Mouse (Mus musculus): ENCODE results near the gene Mrps17. TPM values are rescaled to one million over a fixed set of nuclear protein-coding genes. Genes with fewer than 3 reads are reported as not detected.

The Mrps17 gene
- polyA plus RNA-seq, 1 experiment: 95.1 TPM

DNA sequence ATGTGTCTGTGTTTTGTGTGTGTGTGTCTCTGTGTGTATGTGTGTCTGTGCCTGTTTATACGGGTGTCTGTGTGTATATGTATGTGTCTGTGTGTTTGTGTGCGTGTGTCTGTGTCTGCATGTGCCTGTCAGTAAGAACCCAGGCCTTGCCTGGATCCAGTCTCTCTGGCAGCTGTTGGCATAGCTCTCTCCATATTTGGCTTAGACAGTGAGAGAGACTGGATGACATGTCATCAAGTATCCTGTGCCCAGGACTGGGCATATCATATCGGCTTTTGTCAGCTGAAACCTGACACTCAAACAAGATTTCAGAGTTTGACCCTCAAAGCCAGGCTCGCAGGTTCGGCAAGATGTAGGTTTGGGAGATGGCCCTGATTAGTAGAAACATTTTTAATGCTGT lies 15.7 kb downstream of the Mrps17 start:
- no peak overlapping the region for H3K4me3 ChIP-seq (ENCODE audit: insufficient read depth, low read length)
- 0 out of 2 replicates have a peak overlapping the region, but pooled peaks have one; percentile 14 for H3K27ac ChIP-seq (ENCODE audit: insufficient read depth, low read length)
- TF ChIP-seq CTCF (IDR thresholded peaks at IDR 0.05; ENCODE audit: borderline replicate concordance, insufficient read depth, low read length) (no peak), POLR2A (IDR thresholded peaks at IDR 0.05; ENCODE audit: low read depth, low read length) (no peak)
- H3K4me1 ChIP-seq (ENCODE audit: control insufficient read depth, insufficient read depth, low read length): peaks cover 28% of the 10 kb centered on the region

DNA sequence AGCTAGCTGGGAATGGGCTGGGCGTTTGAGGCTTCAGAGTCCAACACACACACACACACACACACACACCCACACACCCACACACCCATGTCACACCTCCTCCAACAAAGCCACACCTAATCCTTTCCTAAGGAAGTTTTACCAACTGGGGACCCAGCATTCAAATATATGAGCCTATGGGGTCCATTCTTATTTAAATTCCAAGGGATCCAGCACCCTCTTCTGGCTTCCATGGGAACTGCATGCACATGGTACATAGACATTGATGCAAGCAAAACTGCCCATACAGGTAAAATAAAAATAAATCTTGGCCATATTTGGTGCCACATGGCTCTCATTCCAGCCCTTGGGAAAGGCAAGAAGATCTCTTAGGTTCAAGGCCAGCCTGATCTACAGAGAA lies 25.7 kb downstream of the Mrps17 start:
- H3K4me1 ChIP-seq (ENCODE audit: control insufficient read depth, insufficient read depth, low read length): no peaks in the 10 kb centered on the region
- H3K27ac ChIP-seq (ENCODE audit: insufficient read depth, low read length): no peak overlapping the region
- no peak overlapping the region for H3K4me3 ChIP-seq (ENCODE audit: insufficient read depth, low read length)
- no peak for TF ChIP-seq CTCF (IDR thresholded peaks at IDR 0.05; ENCODE audit: borderline replicate concordance, insufficient read depth, low read length)
- no peak for TF ChIP-seq POLR2A (IDR thresholded peaks at IDR 0.05; ENCODE audit: low read depth, low read length)

DNA sequence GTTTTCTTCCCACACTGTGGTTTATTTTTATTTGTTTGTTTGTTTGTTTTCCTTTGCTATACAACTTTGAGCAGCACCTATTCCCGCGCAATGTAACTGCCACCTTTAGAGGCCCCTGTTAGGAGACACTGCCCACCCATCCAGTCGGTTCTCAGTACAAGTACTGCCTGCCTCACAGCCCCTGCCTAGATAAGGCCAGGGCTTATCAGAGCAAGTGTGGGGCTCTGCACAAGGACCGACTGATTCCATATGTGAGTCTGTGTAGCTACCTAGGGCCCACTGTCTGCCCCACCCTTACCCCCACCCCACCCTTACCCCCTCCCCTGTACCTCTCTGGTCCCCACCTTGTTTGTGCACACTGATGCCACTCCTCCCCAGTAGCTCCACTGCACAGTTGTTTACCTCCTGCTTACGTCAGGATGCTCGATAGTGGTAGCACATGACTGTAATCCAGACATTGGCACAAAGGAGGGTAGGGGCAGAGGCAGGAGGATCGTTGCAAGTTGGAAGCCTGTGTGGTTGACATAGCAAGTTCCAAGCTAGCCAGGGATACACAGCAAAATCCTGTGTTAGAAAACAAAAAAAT lies 27.7 kb downstream of the Mrps17 start:
- TF ChIP-seq POLR2A (IDR thresholded peaks at IDR 0.05; ENCODE audit: low read depth, low read length) (no peak), CTCF (IDR thresholded peaks at IDR 0.05; ENCODE audit: borderline replicate concordance, insufficient read depth, low read length) (no peak)
- Histone ChIP-seq H3K4me1 (ENCODE audit: control insufficient read depth, insufficient read depth, low read length) (no peaks in the 10 kb centered on the region), H3K27ac (ENCODE audit: insufficient read depth, low read length) (no peak overlapping the region), H3K4me3 (ENCODE audit: insufficient read depth, low read length) (no peak overlapping the region)

DNA sequence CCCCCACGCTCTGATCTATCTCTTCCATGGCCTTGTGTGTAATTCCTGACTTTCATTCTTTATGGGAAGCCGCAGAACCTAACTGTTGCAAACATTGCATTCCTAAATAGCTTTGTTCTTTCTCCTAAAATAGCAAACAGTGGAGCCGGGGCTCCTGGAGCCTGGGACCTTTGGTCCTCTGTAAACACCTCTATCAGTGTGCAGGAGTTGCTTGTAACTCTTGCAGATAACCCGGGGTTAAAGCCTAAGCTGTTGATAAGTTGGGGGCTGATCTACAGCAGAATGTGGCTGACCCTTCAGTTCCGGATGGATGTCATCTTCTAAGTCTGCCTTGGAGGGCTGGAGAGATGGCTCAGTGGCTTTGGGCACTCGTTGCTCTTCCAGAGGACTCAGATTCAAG lies 28.8 kb downstream of the Mrps17 start:
- H3K27ac ChIP-seq (ENCODE audit: insufficient read depth, low read length): no peak overlapping the region
- H3K4me1 ChIP-seq (ENCODE audit: control insufficient read depth, insufficient read depth, low read length): no peaks in the 10 kb centered on the region
- H3K4me3 ChIP-seq (ENCODE audit: insufficient read depth, low read length): no peak overlapping the region
- no peak for TF ChIP-seq POLR2A (IDR thresholded peaks at IDR 0.05; ENCODE audit: low read depth, low read length)
- no peak for TF ChIP-seq CTCF (IDR thresholded peaks at IDR 0.05; ENCODE audit: borderline replicate concordance, insufficient read depth, low read length)

DNA sequence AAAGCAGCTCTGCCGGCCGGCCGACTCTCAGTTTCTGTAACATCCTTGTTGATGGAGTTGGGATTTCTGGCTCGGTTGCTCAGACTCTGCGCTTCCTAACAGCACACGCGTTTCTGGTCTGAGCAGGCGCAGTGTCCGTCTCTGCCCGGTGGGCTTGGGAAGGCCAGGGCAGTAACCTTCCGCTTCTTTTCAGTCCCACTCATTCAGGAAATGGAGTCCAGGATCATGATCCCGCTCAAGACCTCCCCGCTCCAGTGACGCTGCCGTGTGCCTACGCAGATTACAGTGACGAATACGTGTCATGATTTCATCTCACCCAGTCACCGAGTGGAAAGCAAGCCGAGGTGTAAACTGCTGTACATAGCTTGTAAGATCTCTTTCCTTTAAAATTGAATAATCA lies 41.6 kb downstream of the Mrps17 start:
- TF ChIP-seq POLR2A (IDR thresholded peaks at IDR 0.05; ENCODE audit: low read depth, low read length) (no peak), CTCF (IDR thresholded peaks at IDR 0.05; ENCODE audit: borderline replicate concordance, insufficient read depth, low read length) (no peak)
- Histone ChIP-seq H3K4me3 (ENCODE audit: insufficient read depth, low read length) (no peak overlapping the region), H3K27ac (ENCODE audit: insufficient read depth, low read length) (no peak overlapping the region), H3K4me1 (ENCODE audit: control insufficient read depth, insufficient read depth, low read length) (no peaks in the 10 kb centered on the region)

DNA sequence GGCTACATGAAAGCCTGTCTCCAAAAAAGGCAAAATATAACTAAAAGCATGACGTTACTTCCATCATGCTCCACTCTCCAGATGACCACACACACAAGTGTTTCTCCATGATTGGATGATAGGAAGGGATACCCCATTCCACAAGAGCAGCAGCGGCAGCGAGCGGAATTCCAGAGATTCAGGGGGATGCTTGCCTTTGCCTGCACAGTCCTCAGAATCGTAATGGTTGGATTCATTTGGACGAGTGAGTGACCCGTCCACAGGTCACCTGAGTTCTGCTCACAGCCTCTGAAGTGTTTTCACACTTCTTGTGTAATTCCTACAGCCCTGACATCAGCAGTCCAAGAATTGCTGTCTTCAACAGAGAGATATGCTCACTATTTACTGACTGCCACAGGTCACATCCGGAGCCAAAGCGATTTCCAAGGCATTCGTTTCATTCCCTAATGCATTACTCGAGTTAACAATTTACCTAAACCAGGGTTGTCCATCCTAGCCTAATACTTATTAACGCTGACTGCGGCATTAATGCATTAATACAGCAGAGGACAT lies 44.7 kb downstream of the Mrps17 start:
- TF ChIP-seq CTCF (IDR thresholded peaks at IDR 0.05; ENCODE audit: borderline replicate concordance, insufficient read depth, low read length) (no peak), POLR2A (IDR thresholded peaks at IDR 0.05; ENCODE audit: low read depth, low read length) (no peak)

DNA sequence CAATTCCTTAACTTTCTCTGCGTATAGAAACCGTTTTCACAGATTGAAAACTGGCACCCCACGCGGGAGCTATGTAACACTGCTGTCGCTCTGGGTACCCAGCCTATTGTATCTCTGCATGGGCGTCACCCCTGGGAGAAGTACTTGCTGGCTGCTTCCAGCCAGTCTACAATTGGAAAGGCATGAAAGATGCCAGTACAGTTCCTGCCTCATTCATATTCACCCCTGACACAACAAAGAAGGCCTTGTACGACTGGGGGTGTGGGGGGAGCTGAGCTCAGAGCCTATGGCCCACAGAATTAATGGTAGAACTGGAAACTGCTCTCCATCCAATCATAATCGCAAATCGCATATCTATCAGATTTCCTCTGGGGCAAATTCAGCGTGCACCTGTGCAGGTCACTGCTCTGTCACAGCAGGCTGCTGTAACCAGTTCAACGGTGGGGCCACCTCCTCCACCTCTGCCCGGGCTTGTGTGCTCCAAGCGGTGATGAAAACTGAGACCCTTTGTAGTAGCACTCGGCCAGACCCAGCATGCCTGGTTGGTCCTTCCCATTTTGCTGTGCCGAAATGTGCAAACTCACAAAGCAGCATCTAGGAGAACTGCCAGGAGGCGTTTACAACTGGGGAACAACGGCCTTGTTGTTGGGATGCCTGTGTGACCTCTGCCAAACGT lies 46.7 kb downstream of the Mrps17 start:
- H3K27ac ChIP-seq (ENCODE audit: insufficient read depth, low read length): no peak overlapping the region
- no peaks in the 10 kb centered on the region for H3K4me1 ChIP-seq (ENCODE audit: control insufficient read depth, insufficient read depth, low read length)
- H3K4me3 ChIP-seq (ENCODE audit: insufficient read depth, low read length): no peak overlapping the region
- TF ChIP-seq CTCF (IDR thresholded peaks at IDR 0.05; ENCODE audit: borderline replicate concordance, insufficient read depth, low read length) (no peak), POLR2A (IDR thresholded peaks at IDR 0.05; ENCODE audit: low read depth, low read length) (no peak)

More for the DNA sequence above, 44.7 kb downstream of the Mrps17 start:
- no peak overlapping the region for H3K4me3 ChIP-seq (ENCODE audit: insufficient read depth, low read length)
- H3K4me1 ChIP-seq (ENCODE audit: control insufficient read depth, insufficient read depth, low read length): no peaks in the 10 kb centered on the region
- no peak overlapping the region for H3K27ac ChIP-seq (ENCODE audit: insufficient read depth, low read length)

DNA sequence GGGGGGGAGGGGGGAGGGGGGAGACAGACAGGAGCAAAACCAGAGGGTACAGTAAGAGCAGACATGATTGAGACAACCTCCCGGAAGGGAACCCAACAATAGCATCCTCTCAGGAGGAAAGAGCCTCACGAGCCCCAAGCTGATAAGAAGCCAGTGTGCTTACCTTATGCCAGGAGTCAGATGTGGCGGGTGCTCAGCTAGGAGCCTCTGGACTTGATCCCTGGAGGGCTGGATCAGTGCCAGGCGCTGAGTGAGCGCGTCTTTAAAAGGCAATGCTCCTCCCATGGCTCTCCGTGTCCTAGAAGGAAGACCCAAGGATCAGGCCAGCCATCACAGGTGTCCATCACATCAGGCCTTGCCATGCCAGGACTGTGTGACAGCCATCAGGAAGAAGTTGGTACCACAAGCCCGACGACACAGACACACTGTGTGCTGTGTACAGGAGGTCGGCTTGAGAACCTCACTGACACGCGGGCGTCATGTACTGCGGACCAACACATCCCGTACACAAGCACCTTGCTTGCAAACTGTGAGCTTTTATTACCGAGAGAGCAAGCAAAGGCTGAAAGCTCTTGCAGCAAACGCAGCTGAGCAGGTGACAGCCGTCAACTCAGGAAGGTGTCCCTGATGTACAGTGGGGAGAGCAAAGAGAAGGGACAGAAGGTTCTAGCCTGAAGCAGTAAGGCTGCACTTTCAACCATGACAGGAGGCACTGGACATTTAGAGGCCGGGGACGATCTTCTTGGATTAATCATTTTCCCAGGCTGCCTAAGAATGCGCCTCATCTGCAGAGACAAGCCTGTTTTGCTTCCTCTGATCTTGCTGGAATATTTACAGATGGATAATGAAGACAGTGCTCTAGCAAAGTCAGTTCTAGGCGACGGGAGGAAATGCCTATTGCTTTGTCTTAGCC lies 55.4 kb downstream of the Mrps17 start:
- TF ChIP-seq POLR2A (IDR thresholded peaks at IDR 0.05; ENCODE audit: low read depth, low read length) (no peak), CTCF (IDR thresholded peaks at IDR 0.05; ENCODE audit: borderline replicate concordance, insufficient read depth, low read length) (no peak)

More for the DNA sequence above, 55.4 kb downstream of the Mrps17 start:
- no peak overlapping the region for H3K4me3 ChIP-seq (ENCODE audit: insufficient read depth, low read length)
- no peak overlapping the region for H3K27ac ChIP-seq (ENCODE audit: insufficient read depth, low read length)
- no peaks in the 10 kb centered on the region for H3K4me1 ChIP-seq (ENCODE audit: control insufficient read depth, insufficient read depth, low read length)

Other genes with a start within 250 kb of the Mrps17 start
- gene Sfswap, start 214.3 kb upstream of the Mrps17 start, polyA plus RNA-seq (2011; ENCODE audit: insufficient read length, low read depth, missing spikeins): 65.4 and 76.7 TPM in 2 replicates
- 4.5 and 5.5 TPM in 2 replicates for gene Mmp17, start 131.3 kb upstream of the Mrps17 start, polyA plus RNA-seq (2011; ENCODE audit: insufficient read length, low read depth, missing spikeins)
- 3.9 and 5.3 TPM in 2 replicates for gene Zfp11, start 45.4 kb upstream of the Mrps17 start, polyA plus RNA-seq (2011; ENCODE audit: insufficient read length, low read depth, missing spikeins)
- gene Sept14, start 7.0 kb upstream of the Mrps17 start, polyA plus RNA-seq (2011; ENCODE audit: insufficient read length, low read depth, missing spikeins): not detected in 2 replicates
- gene Nipsnap2, start 9.6 kb downstream of the Mrps17 start, polyA plus RNA-seq (2011; ENCODE audit: insufficient read length, low read depth, missing spikeins): 59.7 and 61.6 TPM in 2 replicates
- gene Psph, start 72.0 kb downstream of the Mrps17 start, polyA plus RNA-seq (2011; ENCODE audit: insufficient read length, low read depth, missing spikeins): 45.5 and 50.0 TPM in 2 replicates
- 29.9 and 39.3 TPM in 2 replicates for gene Sumf2, start 131.5 kb downstream of the Mrps17 start, polyA plus RNA-seq (2011; ENCODE audit: insufficient read length, low read depth, missing spikeins)
- gene Chchd2, start 172.0 kb downstream of the Mrps17 start, polyA plus RNA-seq (2011; ENCODE audit: insufficient read length, low read depth, missing spikeins): 318 and 322 TPM in 2 replicates
- gene Zbed5, start 180.2 kb downstream of the Mrps17 start, polyA plus RNA-seq (2011; ENCODE audit: insufficient read length, low read depth, missing spikeins): 3.1 and 3.4 TPM in 2 replicates
- gene Phkg1, start 183.1 kb downstream of the Mrps17 start, polyA plus RNA-seq (2011; ENCODE audit: insufficient read length, low read depth, missing spikeins): 0.80 and 1.3 TPM in 2 replicates
- gene Nupr1l, start 193.0 kb downstream of the Mrps17 start, polyA plus RNA-seq (2011; ENCODE audit: insufficient read length, low read depth, missing spikeins): 2.0 TPM in 1 of 2 replicates, not detected in the other
- gene Vkorc1l1, start 226.5 kb downstream of the Mrps17 start, polyA plus RNA-seq (2011; ENCODE audit: insufficient read length, low read depth, missing spikeins): 45.1 and 54.4 TPM in 2 replicates

Data from embryonic fibroblast, embryonic 13.5 days (primary cell).